Mouse (Mus musculus) left cerebral cortex, adult 2 months (tissue): ENCODE measurements at regions not wholly inside any gene's neighbourhood (a gene's known extent, or its start where the extent isn't known, plus 50 kb on each side); places are given as distances from the start of the nearest gene placed in this dataset.

Experiments used
- DNase-seq, 2 experiments: peaks; one replicate each; pipeline ENCODE4 v3.0.0; 2021 to 2022; ENCODE audit warnings: low spot score in 2 of 2, mixed read lengths in 1 of 2; ENCODE audit errors: extremely low spot score in 1 of 2
- H3K27ac ChIP-seq: fragments of 200-600 bp; 2 replicates; pipeline ENCODE4 v1.8.1; 2022
- H3K4me3 ChIP-seq: fragments of 200-600 bp; 2 replicates; pipeline ENCODE4 v1.8.1; 2022
- CTCF ChIP-seq: fragments of 200-600 bp; IDR thresholded peaks from 2 replicates; pipeline ENCODE4 v1.8.1; 2022; ENCODE audit warnings: antibody characterized with exemption, mild to moderate bottlenecking, moderate library complexity
- intact Hi-C: fragments of 180-260 bp; cut with DNase I; formaldehyde crosslinking; loops from one replicate; pipeline ENCODE4 v1.15.1; 2025

DNA sequence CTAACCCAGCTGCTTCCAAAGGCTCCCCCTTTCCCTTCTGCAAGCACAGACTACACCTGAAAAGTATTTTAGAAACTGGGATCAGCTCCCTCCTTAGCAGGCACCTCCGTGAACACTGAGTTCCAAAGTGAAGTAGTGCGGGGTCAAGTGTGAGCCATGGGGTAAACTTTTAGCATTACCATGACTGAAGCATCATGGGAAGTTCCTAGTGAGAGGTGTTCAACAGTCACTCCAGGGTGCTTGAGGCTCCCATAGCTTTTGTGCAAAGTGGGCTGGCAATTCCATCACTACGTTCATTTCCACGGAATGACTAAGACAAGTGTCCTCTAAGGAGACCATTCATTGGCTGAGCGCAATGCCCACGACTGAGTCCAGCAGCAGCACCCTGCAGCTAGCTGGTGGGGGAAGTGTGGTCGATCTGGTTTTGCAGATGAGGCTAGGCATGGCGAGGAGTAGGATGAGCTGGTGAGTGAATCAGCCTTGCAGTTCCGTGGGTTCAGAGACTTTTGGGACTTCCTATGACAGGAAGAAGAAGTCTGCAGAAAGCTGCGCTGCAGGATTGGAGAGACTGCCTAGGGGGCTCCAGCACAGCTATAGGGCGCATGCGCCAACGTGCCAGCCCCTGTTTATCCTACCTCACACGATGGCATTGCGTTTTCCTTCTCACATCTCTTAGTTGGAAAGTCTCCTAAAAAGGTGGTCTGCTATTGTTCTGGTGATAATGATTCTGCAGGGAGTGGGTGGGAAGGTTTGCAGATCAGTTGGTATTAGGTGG is 73.4 kb downstream of the Fam43a start:
- no peak for TF ChIP-seq CTCF
- intact Hi-C loops: no loop called here
- H3K27ac ChIP-seq: no peak overlapping the region
- no peak overlapping the region for H3K4me3 ChIP-seq
- DNase-seq: peak in 1 of 2 experiments; percentile 31

DNA sequence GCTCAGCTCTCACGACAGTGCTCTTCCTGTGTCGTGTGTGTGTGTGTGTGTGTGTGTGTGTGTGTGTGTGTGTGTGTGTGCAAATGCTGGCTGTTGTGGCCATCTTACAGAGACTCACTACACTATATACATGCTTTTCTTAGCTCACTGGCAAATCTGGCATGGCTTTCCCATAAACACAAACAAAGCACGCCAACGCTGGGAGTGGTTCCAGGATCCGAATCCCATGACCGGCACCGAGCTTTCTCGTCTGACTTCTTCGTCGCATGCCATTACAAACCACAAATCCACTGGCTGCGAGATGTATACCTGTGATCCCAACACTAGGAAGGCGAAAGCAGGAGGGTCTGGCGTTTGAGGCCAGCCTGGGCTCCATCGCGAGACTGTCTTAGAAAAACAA is 74.1 kb downstream of the Fam43a start:
- H3K27ac ChIP-seq: no peak overlapping the region
- intact Hi-C loops: no loop called here
- DNase-seq: no peak
- no peak for TF ChIP-seq CTCF
- H3K4me3 ChIP-seq: no peak overlapping the region

DNA sequence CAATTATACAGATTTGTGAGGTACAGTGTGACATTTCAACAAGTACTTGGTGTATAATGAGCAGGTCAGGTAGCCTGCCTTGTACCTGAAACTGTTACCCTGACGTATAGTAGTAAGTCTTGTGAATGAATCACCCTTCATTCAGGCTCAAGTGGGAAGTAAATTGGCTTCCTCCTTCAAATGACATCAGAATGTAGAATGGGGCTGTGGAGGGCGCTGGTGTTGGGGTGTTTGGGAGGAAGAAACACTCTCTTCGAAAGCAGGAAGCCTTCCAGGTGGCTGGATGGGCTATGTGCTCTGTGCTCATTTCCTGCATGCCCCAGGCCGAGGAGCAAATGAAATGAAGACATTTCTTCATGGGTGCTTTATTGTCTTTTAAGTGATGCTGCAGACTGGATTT is 76.3 kb downstream of the Fam43a start:
- intact Hi-C loops: no loop called here
- no peak for TF ChIP-seq CTCF
- H3K27ac ChIP-seq: no peak overlapping the region
- no peak for DNase-seq
- no peak overlapping the region for H3K4me3 ChIP-seq

DNA sequence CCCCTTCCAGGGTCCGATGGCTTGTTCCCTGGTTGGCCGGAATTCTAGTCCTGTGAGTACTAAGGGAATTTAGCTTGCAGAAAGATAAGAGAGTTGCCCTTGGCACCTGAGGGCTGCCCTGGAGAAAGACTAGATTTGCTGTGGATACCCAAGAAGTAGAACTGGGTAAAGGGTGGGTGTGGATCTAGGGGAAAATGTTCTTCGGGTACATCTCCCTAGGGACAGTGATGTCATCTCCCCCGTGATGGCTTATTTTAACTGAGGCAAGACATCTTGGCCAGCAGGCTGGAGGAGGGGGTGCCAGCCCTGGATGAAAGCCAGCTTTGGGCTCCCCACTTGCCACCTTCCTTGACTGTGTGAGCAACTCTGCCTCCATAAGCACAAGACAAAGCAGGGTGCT is 77.5 kb downstream of the Fam43a start:
- intact Hi-C loops: no loop called here
- TF ChIP-seq CTCF: no peak
- Histone ChIP-seq H3K4me3 (no peak overlapping the region), H3K27ac (no peak overlapping the region)
- DNase-seq: no peak

DNA sequence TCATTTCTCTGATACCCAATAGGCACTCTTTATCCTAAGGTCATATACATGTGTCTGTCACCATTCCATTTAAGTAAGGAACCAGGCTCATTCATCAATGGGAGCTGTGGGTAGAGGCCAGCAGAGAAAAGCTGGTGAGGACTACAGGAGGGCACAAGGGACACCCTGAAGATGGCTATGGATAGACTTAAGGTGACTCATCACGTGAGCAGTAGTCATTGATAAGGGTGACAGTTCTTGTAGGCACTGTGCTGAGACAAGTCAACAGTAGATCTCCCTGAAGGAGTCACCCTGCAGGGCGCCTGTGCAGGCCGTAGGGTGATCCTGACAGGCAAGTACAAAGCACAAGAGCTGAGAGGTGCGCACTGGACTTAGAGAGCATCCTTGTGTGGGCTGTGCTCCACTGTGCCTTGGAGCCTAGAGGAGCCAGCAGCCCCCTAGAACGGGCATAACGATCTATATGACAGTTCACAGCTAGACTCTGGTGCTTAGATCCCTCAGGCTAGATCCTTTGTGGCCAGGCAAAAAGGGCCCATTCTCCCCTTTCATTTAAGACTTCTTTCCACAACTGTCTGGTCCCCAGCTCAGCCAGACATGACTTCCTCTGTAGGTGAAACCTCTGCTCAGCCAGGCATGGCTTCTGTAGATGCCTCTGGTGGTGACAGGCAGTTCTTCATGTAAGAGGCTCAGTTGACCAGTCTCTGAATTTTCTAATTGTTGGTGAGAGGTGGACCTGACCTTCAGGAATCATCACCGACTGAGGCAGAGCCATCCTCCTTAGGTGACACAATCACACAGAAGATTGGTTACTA is 78.6 kb downstream of the Fam43a start:
- H3K27ac ChIP-seq: no peak overlapping the region
- no peak; the same call in 1 of the 2 replicates for TF ChIP-seq CTCF
- no peak for DNase-seq
- H3K4me3 ChIP-seq: no peak overlapping the region
- intact Hi-C loops: no loop called here

DNA sequence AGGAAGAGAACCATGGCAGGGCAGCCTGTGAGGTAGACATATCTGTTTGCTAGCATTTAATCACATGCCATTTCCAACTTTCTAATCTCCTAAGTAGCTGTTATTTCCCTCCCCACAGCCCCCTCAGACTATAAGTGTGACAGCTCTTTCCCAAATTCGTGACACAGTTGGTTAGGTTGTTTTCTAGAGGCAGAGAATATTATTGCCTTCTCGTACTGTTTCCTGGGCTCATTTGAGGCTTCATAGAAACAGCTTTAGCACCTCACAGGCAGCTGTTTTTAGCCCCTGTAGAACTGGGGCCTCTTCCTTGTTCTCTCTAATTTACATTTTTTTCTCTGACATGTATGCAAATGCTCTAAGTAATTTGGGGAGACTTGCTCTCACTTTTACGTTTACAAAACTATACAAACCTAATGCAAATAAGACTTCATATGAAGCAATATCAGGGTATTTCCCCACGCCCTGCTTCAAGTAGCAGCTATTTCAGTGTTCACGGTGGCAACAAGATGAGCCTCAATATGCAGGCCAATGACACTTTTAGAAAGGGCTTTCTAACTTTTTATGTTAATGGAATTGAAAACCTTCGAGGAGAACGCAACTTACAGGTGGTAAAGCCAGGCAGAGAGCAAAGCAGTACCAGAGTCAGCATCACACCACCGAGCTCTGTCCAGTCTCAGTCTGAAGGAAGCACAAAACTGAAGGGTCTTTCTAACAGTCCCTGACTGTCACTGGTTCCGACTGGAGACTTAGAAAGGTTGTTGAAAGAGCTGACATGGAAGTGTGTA is 79.4 kb downstream of the Fam43a start:
- TF ChIP-seq CTCF: no peak
- intact Hi-C loops: no loop called here
- no peak overlapping the region for H3K27ac ChIP-seq
- no peak for DNase-seq
- H3K4me3 ChIP-seq: no peak overlapping the region

DNA sequence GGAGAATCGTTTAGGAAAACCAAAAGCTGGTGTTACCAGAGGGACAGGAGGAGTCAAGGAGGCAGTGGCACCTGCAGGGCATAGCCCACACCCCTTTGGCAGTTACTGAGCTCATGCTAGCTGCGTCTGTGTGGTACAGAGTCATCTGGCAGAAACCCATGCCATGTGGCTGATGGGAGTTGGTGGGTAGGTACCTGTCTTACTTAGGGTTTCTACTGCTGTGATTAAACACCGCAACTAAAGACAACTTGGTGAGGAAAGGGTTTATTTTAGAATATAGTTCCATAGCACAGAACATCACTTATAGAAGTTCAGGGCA is 79.9 kb downstream of the Fam43a start:
- DNase-seq: no peak

DNA sequence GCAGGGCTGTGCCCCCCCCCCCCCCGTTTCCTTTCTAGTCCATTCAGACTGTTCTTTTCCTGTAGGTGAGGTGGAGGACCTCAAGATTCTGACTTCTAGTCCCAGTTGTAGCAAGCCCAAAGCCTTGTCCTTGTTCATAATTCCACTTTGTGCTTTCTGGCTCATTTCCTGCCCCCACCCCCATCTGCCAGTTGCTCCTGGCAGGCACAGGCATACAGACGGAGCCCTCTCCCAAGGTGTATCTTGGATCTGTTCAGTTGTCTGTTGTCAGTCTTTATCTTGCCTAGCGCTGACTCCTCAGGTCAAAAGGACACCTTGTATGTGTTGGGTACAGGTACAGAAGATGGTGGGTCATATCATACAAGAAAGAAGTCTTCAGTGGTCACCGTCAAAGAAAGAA is 81.9 kb downstream of the Fam43a start:
- intact Hi-C loops: no loop called here
- Histone ChIP-seq H3K4me3 (no peak overlapping the region), H3K27ac (no peak overlapping the region)
- TF ChIP-seq CTCF: no peak
- no peak for DNase-seq

More for the DNA sequence above, 79.9 kb downstream of the Fam43a start:
- no peak for TF ChIP-seq CTCF
- no peak overlapping the region for H3K27ac ChIP-seq
- no peak overlapping the region for H3K4me3 ChIP-seq
- intact Hi-C loops: no loop called here

DNA sequence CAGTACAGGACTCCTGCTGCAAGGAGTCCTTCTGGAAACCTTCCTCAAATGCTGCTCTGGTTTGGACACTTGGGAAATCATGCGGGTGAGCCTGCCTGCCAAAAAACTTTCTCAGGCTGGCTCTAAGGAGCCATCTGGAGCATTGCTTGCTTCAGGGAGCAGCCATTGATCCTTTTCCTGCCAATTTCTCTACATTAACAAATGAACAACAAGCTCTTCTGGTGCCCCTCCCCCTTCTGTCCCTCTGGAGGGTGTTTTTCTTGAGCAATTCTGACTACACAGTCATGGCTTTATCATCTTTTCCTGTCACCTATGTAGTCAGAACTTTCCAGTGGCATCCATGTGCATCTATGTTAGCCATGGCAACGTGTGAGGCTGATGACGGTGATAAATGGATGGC is 84.5 kb downstream of the Fam43a start:
- TF ChIP-seq CTCF: no peak
- intact Hi-C loops: no loop called here
- no peak overlapping the region for H3K4me3 ChIP-seq
- no peak for DNase-seq
- H3K27ac ChIP-seq: no peak overlapping the region

DNA sequence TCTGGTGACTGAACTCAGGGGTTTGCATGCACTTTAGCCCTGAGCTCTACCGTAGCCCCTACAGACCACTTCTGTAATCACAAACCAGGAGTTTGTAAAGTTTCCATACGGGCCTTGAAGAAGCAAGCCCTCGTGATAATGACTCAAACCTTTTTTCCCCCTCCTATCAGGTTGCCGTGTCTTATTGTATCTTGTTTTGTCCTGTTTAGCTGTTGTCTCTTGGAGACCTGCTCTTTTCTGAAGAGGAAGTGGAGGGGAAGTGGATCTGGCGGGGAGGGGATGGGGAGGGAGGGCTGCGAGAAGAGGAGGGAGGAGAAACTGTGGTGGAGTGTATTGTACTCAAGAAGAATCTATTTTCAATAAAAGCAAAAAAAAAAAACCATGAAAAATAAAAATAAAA is 87.0 kb downstream of the Fam43a start:
- Histone ChIP-seq H3K27ac (no peak overlapping the region), H3K4me3 (no peak overlapping the region)
- intact Hi-C loops: no loop called here
- no peak for TF ChIP-seq CTCF
- no peak for DNase-seq

DNA sequence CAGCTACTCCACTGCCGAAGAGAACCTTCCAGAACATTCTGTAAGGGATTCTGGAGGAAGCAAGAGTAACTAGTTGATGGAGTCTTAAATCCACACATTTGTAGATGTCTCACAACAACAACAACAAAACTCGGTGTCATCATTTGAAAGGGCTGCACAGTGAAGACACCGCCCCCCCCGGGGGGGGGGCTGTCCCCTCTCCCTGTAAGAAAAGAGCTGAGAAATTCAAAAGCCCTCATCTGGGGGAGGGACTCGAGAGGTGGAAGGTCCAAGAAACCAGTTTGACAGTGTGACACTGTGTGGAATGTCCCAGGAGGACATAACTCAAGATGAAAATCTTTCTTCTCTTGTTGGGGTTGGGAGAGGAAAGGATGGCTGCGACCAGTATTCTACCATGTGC is 87.7 kb downstream of the Fam43a start:
- TF ChIP-seq CTCF: no peak
- intact Hi-C loops: no loop called here
- Histone ChIP-seq H3K4me3 (no peak overlapping the region), H3K27ac (no peak overlapping the region)
- no peak for DNase-seq

DNA sequence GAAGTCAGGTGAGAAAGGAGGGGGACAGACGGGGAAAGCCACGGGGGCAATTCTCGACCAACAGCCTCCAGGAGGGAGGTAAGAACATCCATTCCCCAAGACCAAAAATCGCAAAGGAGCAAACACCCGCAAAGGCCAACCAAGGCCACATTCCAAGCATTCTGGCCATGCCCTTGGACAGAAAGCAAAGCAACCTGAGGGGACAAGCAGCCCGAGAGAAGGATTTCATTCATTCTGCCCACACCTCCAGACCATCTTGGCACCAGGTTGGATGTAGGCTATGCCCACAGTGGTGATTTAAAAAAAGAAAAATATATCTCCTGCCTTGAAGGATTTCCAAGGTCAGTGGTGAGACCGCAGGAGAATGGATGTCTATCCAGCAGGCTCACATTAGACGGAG is 88.2 kb downstream of the Fam43a start:
- no peak for TF ChIP-seq CTCF
- H3K4me3 ChIP-seq: no peak overlapping the region
- intact Hi-C loops: no loop called here
- H3K27ac ChIP-seq: no peak overlapping the region
- no peak for DNase-seq
